Mouse (Mus musculus) large intestine, adult 2 months (tissue): ENCODE measurements around the gene Serac1. TPM values are rescaled to one million over a fixed set of nuclear protein-coding genes. Genes with fewer than 3 reads are reported as not detected.
"Not testable (repeated sequence)": the region's sequence is repeated elsewhere in the genome, so short reads cannot be mapped to it uniquely, and the experiment has no call there.

Experiments
- DNase-seq: peaks from one replicate; pipeline ENCODE4 v3.0.0-alpha.2; 2012; ENCODE audit warnings: low read depth, low spot score
- WGBS: fragments of 180-500 bp; shearing (Covaris S2); methylation state at CpG from one replicate; pipeline ENCODE4 v1.1.7; 2018; 5-methylcytosine and 5-hydroxymethylcytosine counted together
- polyA plus RNA-seq: library from polyadenylated mRNA; depleted of rRNA; stranded (reverse); fragments of >200 nt; gene quantifications from 2 replicates; pipeline ENCODE4 v1.2.3, GENCODE M21; 2012

The Serac1 gene
- polyA plus RNA-seq, 1 experiment = 1.3 TPM

DNA sequence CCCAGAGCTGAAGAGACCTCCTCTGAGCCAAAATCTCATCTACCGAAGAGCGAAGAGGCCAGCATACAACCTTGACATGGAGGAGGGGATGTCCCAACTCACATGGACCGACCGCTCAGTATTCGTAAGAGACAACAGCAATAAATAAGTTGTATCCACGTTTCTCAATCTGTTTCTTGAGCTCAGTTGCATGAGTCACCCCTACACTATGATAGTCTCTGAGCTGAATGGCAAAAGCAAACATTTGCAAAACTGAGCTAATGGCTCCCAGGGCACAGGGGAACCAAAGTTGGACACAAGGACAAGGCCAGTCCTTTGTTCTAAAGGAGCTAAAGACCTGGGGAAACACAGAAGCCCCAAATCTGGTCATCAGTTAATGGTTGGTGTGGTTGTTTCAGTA lies 9.7 kb downstream of the Serac1 start:
- no peak for DNase-seq
- 87% methylated on average over 6 of the region's 6 CpGs for WGBS

DNA sequence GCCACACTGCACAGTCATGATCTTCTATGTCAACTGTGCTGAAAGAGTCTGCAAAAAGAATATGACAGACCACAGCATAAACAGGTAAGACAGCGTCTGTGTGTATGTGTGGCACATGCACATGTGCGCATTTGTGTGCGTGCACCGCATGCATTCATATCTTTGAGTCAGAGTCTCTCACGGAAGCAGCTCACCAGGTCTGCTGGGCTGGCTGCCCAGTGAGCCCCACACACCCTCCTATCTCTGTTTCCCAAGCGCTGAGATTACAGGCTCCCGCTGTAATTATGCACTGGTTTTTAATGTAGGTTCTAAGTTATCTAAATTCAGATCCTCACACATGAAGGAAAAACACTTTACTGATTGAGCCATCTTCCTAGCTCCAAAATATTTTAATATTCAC lies 11.9 kb downstream of the Serac1 start:
- no peak for DNase-seq
- 96% methylated on average over 7 of the region's 7 CpGs for WGBS

DNA sequence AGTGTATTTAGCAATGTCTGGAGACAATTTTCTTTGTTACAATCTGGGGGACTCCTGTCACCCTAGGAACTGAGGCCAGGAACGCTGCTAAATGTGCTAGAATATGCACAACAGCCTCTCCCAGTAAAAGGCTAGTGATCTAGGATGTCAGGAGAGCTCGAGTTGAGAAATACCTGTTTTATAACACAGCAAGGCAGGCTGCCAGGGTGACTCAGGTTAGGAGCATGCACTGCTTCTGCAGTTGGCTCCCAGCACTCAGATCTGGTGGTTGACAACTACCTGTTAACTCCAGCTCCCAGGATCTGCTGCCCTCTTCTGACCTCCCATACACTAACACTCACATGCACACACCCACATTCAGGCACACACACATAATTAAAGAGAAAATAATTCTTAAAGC lies 13.5 kb downstream of the Serac1 start:
- DNase-seq = no peak
- 63% methylated on average over 2 of the region's 2 CpGs for WGBS

DNA sequence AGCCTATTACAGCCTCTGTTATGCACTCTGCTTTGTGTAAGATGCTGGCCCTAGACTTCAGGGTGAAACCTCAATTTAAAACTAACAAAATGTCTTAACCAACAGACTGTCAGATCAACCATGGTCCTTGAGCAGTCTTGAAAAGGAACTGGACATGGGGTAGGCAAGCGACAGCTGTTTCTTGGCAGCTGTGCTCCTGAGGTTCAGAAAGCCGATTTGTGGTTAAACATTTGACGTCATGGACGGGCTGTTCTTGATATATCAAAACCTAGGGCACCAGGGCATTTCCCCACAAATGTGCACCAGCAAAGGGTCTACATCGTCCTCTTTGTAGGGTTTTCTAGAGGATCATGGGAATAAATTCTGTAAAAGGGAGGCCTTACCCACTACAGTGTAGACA lies 16.0 kb downstream of the Serac1 start:
- DNase-seq = no peak
- 81% methylated on average over 5 of the region's 5 CpGs for WGBS

DNA sequence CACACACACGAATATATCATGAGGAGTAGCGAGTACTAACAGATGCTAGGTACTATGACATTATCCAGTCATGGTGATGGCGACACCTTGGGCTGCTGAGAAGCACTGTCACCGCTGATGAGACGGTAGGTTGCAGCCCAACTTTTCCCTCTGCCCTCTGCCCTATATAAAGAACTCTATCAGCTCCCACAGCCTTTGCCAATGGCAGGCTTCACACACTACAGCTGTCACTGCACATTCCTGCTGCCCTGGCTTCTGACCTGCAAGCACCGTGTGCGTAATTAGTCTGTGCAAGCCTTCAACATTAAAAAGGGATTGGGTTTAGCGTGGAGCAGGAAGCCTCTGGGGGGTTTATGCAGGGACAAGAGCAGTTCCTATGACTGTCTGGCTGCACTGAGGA lies 16.7 kb downstream of the Serac1 start:
- WGBS = 86% methylated on average over 8 of the region's 8 CpGs
- no peak for DNase-seq

DNA sequence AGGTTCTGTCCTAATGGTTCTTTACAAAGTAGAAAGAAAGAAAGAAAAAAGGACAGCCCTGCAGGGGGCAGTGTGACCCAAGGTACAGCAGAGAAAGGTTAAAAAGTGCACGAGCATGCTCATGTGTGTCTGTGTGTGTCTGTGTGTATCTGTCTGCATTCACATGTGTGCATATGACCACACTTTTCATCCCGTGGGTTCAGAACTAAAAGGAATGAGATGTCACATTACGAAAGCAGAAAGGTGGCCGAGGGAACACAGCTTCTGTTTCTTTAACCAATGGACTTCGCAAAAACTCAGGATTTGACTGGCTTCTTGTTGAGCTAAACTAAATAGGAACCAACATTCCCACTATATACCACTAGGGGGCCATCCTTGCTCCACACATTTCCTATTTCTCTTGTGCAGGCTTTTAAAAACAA lies 24.6 kb downstream of the Serac1 start:
- peak; percentile 25 for DNase-seq
- 20% methylated on average over 5 of the region's 5 CpGs for WGBS

DNA sequence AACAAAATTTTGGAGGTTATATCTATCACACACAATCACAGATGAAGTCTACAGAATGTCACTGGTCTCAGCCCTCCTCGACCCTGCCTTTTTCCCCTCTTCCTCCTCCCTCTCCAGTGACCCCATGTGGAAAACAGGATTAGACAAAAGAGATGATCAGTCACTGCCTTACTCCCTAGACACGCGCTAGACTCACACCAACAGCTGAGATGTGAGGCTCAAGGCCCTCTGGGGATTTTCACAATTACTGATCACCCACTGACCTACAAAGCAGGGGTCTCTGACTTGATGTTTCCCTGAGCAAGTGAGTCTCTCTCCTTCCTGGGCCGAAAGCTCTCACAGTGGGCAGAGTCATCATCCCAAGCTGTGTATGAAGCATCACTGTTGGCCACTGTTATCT lies 26.7 kb downstream of the Serac1 start:
- 83% methylated on average over 4 of the region's 4 CpGs for WGBS

DNA sequence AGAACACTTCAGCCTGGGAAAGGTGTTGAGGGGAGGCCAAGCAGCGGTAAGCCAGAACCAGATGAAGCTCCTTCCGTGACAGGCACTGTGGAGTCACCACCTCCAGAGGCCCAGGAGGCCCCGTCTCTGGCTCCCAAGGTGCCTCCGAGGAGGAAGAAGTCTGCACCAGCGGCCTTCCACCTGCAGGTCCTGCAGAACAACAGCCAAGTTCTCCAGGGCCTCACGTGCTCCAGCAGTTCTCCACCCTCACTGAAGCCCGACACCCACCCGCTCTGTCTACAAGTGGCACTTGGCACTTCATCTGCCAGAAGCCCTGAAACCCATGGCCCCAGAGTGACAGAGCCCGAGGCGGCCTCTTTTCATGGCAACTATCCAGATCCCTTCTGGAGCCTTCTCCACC lies 42.0 kb downstream of the Serac1 start:
- 74% methylated on average over 10 of the region's 10 CpGs for WGBS
- DNase-seq = no peak

More for the DNA sequence above, 26.7 kb downstream of the Serac1 start:
- no peak for DNase-seq

DNA sequence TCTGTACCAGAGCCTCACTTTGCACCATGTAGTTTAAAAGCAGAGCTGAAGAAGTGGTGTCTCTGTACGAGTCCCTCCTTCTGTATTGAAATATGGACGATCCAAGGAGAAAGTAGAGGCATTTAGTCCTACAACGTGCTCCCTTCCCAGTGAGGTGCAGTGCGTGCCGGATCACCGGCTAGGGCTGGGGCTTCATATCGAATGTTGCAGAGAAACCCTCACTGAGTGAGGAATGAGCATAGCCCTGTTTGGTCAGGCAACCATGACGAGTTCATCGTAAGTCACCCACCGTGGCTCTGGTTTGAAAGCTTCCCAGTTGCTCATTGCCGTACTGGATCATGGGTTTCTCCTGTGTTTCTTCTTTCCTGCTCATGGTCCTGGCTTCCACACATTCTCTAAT lies 42.7 kb downstream of the Serac1 start:
- 74% methylated on average over 11 of the region's 11 CpGs for WGBS
- DNase-seq = no peak

DNA sequence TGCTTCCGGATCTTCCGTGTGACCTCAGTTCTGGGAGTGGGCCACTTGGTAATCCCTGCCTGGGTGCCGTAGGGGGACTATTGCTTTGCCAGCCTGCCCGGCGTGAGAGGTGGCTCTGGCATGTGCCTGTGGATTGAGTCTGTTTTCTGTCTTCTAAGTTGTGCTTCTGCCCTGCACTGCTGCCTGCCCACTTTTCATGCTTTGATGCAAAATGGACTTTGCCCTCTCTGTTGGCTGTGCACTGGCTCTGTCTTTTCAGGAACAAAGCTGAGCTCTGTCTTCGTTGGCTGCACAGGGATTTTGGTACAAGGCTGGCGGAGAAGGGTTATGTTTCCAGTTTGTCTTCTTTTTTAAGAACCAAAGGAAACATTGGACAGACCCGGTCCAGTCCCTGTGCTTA lies 43.1 kb downstream of the Serac1 start:
- 34% methylated on average over 8 of the region's 8 CpGs for WGBS

DNA sequence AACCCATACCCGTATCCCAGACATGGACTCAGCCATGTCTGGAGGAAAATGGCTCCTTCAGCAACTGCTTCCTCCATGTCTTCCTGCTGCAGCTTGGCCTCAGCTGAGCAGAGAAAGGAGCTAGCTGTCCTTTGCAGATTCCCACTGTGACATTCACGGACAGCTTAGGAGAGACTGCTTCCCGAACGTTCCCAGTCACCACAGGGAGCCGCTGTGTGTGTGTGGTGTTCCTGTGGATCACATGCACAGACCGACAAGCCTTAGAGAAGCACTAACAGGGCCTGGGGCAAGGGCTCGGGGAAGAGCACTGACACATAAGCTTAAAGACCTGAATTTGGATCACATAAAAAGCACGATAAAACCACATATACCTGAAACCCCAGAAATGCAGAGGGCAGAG lies 43.9 kb downstream of the Serac1 start:
- DNase-seq = no peak
- 82% methylated on average over 8 of the region's 8 CpGs for WGBS

More for the DNA sequence above, 43.1 kb downstream of the Serac1 start:
- peak; percentile 18 for DNase-seq

DNA sequence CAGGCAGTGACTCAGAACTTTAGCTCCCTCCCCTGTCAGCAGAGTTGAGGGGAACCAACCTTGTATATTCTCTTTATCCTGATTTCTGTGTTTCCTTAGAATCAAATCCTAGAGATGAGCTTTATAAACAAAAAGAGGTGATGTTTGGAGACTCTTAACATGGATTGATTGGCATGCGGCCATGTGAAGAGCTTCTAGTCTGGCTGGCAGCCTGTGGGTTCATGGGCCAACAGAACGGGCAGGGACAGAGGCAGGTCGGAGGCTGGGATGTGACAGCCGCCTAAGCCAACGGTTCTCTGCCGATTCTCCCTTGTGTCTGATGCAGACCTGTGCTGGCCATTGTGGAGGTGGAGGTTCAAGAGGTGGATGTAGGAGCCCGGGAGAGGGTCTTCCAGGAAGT lies 53.7 kb downstream of the Serac1 start:
- 86% methylated on average over 7 of the region's 7 CpGs for WGBS
- DNase-seq = no peak

DNA sequence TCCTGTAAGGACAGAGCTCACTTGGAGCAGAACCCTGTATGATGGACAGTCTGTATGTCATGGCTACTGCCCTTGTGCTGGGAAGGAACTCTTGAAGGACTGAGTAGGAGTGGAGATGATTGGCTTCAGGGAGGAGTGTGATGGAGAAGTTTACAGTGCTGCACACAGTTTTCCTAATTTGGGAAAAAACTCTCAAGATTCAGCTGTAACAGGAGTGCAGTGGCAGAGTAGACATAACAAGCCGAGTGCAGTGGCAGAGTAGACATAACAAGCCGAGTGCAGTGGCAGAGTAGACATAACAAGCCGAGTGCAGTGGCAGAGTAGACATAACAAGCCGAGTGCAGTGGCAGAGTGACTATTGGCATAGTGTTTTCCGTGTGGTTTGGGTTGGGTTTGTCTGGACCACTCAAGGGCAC lies 58.2 kb downstream of the Serac1 start:
- 66% methylated on average over 5 of the region's 5 CpGs for WGBS

DNA sequence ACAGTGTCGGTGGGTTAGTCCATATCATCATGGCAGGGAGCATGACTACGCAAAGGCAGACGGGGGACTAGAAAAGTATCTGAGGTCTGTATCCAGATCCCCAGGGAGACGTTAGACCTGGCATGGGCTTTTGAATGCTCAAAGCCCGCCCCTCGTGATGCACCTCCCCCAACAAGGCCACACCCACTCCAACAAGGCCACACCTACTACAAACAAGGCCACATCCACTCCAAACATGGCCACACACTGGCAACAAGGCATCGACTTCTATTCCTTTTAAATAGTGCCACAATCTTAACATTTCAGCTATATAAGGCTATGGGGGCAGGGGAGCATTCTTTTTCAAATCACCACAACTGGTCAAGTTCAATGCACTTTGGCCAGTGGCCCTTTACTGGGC lies 58.9 kb downstream of the Serac1 start:
- 60% methylated on average over 7 of the region's 7 CpGs for WGBS

More for the DNA sequence above, 58.2 kb downstream of the Serac1 start:
- not testable (repeated sequence) for DNase-seq

DNA sequence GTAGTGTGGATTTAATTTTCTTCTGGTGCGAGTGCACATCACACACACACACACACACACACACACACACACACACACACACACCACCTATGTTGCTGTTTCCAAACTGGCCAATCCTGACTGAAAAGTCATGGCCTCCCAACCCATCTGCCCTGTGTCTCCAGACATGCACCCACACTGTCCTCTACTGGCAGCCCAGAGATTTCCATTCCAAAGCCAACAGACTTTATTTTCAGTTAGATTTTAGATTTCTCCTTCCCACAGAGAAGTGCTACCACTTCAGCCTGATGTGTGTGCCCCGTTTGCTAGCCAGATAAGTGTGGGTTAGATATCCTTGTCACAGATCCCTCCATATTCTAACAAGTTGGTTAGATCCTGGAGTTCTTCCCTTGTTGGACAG lies 59.8 kb downstream of the Serac1 start:
- no peak for DNase-seq
- WGBS = 61% methylated on average over 2 of the region's 2 CpGs

More for the DNA sequence above, 58.9 kb downstream of the Serac1 start:
- no peak for DNase-seq

DNA sequence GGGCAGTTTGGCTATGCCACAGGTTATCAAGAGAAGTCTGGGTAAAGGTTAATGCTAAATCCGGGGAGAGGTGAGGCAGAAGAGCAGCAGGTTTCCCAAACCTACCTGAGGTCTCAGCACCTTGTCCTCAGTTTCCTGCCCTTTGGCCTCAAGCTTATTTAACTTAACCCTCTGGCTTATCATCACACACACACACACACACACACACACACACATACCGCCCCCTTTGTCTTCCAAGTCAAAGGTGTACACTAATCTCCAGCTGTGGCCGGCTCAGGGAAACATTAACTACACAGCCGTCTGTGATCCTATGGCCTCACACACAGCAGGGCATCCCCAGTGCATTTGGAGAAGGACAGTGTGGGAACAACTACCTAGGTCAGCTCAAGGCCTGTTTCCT lies 61.2 kb downstream of the Serac1 start:
- DNase-seq = no peak
- 42% methylated on average over 4 of the region's 4 CpGs for WGBS

DNA sequence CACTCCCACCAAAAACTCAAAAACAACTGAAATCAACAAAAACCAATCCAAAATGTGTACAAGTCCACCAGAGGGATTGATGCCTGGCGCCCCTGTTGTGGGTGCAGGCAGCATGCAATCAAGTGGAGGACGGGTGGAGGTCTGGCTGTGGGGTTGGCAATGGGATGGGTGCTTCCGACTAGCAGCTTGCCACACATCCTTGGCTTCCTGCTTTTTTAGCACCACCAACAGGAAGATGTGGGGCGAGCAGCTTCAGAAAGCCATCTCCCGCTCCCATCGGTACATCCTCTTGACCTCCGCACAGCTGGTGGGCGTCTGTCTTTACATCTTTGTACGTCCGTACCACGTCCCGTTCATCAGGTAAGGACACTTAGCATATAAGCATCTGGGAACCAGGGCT lies 62.3 kb downstream of the Serac1 start:
- WGBS = 83% methylated on average over 12 of the region's 12 CpGs
- DNase-seq = no peak

DNA sequence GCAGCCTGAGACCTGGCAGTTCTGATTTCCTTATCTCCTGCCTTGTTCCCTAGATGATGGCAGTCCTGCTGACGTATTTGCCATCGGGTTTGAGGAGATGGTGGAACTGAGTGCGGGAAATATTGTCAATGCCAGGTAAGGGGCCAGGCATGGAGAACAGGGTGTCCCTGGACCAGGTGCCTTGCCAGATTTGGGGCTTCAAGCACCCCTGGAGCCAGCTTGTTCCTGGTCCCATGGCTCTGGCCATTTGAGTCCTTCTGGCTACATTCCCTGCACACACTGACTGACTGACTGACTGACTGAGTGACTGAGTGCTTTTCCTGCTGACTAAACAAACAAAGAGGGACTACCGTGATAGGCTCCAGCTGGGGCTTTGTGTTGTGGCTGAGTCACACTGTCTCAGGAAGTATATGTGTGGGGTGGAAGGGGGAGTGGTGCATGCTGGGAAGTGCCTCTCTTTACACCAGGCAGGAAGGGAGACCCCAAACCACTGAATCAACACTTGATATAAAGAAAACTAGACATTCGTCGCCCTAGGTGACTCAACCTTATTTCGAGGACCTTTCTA lies 63.2 kb downstream of the Serac1 start:
- WGBS = 58% methylated on average over 7 of the region's 7 CpGs

DNA sequence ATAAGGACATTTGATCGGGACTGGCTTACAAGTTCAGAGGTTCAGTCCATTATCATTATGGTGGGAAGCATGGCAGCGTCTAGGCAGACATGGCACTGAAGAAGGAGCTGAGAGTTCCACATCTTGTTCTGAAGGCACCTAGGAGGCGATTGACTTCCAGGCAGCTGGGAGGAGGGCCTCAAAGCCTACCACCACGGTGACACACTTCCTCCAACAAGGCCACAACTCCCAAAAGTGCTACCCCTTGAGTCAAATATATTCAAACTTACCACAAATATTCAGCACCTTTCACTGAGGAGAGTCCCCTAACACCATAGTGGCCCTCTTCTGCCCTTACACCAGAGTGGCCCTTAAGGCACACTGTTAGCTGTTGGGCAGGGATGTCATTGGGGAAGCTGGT lies 64.6 kb downstream of the Serac1 start:
- 82% methylated on average over 4 of the region's 4 CpGs for WGBS
- no peak for DNase-seq

More for the DNA sequence above, 63.2 kb downstream of the Serac1 start:
- no peak for DNase-seq

DNA sequence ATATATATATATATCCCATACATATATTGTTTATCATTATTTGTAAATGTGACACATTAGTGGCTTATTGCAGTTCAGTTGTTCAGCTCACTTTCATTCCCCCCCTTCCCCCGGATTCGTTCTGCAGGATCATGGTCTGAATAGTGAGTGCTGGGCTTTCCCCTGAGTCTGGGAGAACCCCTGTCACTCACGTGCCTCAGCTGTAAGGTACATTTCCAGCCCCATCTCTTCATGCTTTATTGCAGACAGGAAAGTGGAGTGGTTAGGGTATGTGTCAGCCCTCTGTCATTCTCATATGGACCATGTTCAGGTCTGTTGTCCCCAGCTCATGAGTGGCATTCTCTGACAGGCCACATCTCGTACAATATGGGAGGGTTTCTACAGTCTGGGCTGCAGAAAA lies 66.5 kb downstream of the Serac1 start:
- 86% methylated on average over 4 of the region's 4 CpGs for WGBS
- DNase-seq = no peak

DNA sequence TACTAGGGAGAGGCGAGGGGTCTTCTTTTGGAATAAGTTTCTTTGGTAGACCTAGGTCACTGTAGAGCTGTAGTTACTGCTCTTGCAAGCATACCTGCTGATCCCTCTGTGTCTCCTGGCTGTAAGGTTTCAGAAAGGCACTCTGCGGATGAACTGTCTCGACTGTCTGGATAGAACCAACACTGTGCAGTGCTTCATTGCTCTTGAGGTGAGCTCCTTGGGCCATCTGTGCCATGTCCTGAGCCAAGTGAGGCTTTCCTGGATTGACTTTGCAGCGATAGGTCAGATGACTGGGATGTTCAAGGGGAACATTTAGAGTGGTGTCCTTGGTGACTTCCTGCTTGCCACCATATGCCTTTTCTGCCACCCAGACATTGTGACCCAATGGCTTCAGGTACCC lies 69.9 kb downstream of the Serac1 start:
- WGBS = 89% methylated on average over 4 of the region's 4 CpGs
- no peak for DNase-seq

DNA sequence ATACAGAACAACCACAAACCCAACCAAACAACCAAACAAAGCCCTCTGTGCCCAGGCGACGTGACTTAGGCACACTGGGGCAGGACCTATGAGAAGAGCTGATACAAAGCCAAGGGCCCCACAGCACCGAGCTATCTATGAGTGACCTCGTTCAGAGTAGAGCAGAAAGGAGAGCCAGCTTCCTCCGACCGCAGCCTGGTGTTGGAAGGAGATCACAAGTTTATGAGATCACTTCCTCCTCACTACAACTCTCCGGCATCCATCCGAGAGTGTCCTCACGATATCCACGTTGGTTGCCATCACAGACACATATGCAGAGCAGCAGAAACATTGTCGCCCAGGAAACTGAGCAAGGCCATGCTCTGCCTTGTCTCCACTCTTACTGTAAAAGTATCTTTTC lies 71.0 kb downstream of the Serac1 start:
- WGBS = 69% methylated on average over 11 of the region's 11 CpGs
- DNase-seq = no peak
